In genomic region chr14:78159567-78159966, GRCm38 (mm10) we compare ENCODE assay signal across 32 mouse cellular contexts.
A peak's percentile ranks its signal among the peaks of the same experiment; 100 is the strongest.
DNase-seq lines count a peak whose midpoint lies in the region; ATAC-seq lines count a peak whose summit lies in the region.
"Had no signal": no experiment of that assay in that cellular context is flagged by ENCODE, and none has a peak within 500 bp of the region (broad histone marks: within the 10 kb centered on the region; RNA-seq: fewer than 3 reads in every experiment).

No protein-coding gene starts in this region.

- no peaks in the 10 kb centered on the region for H3K27me3 ChIP-seq in midbrain, embryonic 11.5 days (ENCODE audit: control insufficient read depth, insufficient read depth, low read length)
- H3K27me3 ChIP-seq in midbrain, embryonic 14.5 days (ENCODE audit: control insufficient read depth, insufficient read depth, low read length): no peaks in the 10 kb centered on the region
- H3K27me3 ChIP-seq in liver, embryonic 12.5 days (replicated peaks): no peaks in the 10 kb centered on the region
- H3K27me3 ChIP-seq: CH12.LX; embryonic facial prominence, embryonic 13.5 days; forebrain, embryonic 12.5 days; forebrain, embryonic 15.5 days; heart, embryonic 12.5 days; heart, embryonic 15.5 days had no signal

- H3K4me1 ChIP-seq in midbrain, embryonic 11.5 days (ENCODE audit: control insufficient read depth, insufficient read depth, low read length): no peaks in the 10 kb centered on the region
- H3K4me1 ChIP-seq in midbrain, embryonic 14.5 days (ENCODE audit: control insufficient read depth, insufficient read depth, low read length): no peaks in the 10 kb centered on the region
- H3K4me1 ChIP-seq in liver, embryonic 12.5 days: no peaks in the 10 kb centered on the region
- H3K4me1 ChIP-seq: embryonic facial prominence, embryonic 10.5 days; embryonic facial prominence, embryonic 13.5 days; forebrain, embryonic 12.5 days; forebrain, embryonic 15.5 days; heart, embryonic 12.5 days; heart, embryonic 15.5 days had no signal

- no peak overlapping the region for H3K27ac ChIP-seq in midbrain, embryonic 11.5 days (ENCODE audit: low read depth, low read length)
- no peak overlapping the region for H3K27ac ChIP-seq in midbrain, embryonic 14.5 days (replicated peaks; ENCODE audit: low read depth, low read length)
- no peak overlapping the region for H3K27ac ChIP-seq in liver, embryonic 12.5 days
- H3K27ac ChIP-seq: embryonic facial prominence, embryonic 10.5 days; embryonic facial prominence, embryonic 13.5 days; forebrain, embryonic 12.5 days; forebrain, embryonic 15.5 days; heart, embryonic 15.5 days; hindbrain, embryonic 14.5 days; hindbrain, postnatal 0 days had no signal

- DNase-seq in adrenal gland, adult 2 months: peak; percentile 52
- no peak for DNase-seq in adrenal gland, postnatal 4 days (ENCODE audit: low spot score in 2 of 2)
- DNase-seq in midbrain, embryonic 11.5 days (ENCODE audit: low spot score, missing footprints): peak; percentile 54
- DNase-seq in midbrain, embryonic 14.5 days: no peak
- DNase-seq in adrenal gland, postnatal 10 days: peak; percentile 18
- peak; percentile 26 to 38 for DNase-seq in adrenal gland, postnatal 36 days
- no peak for DNase-seq in heart, postnatal 36 days
- DNase-seq: B cell, adult 2 months; cerebellum, adult 11-12 months; cerebellum, adult 8-10 months; cerebellum, postnatal 10 days; cerebellum, postnatal 36 days; embryo, embryonic 11 days; gastrocnemius, postnatal 25 days; heart, adult 18-20 months; heart, postnatal 10 days; heart, postnatal 4 days had no signal

- no peak overlapping the region for H3K4me3 ChIP-seq in midbrain, embryonic 11.5 days (ENCODE audit: low read depth, low read length)
- H3K4me3 ChIP-seq in midbrain, embryonic 14.5 days (replicated peaks; ENCODE audit: low read depth, low read length): no peak overlapping the region
- no peak overlapping the region for H3K4me3 ChIP-seq in liver, embryonic 12.5 days
- H3K4me3 ChIP-seq: embryonic facial prominence, embryonic 10.5 days; embryonic facial prominence, embryonic 13.5 days; erythroblast, embryonic 14.5 days; forebrain, embryonic 12.5 days; forebrain, embryonic 15.5 days; heart, embryonic 12.5 days; heart, embryonic 15.5 days had no signal

- no peak overlapping the region for H3K4me2 ChIP-seq in midbrain, embryonic 11.5 days
- H3K4me2 ChIP-seq in midbrain, embryonic 14.5 days (ENCODE audit: low read length): no peak overlapping the region
- H3K4me2 ChIP-seq in liver, embryonic 12.5 days: no peak overlapping the region
- H3K4me2 ChIP-seq: embryonic facial prominence, embryonic 13.5 days; forebrain, embryonic 12.5 days; forebrain, embryonic 15.5 days; heart, embryonic 12.5 days; heart, embryonic 15.5 days; hindbrain, embryonic 14.5 days had no signal

- no peaks in the 10 kb centered on the region for H3K9me3 ChIP-seq in midbrain, embryonic 11.5 days (ENCODE audit: control insufficient read depth, low read length)
- H3K9me3 ChIP-seq in midbrain, embryonic 14.5 days (ENCODE audit: control insufficient read depth, low read length): no peaks in the 10 kb centered on the region
- 0 out of 2 replicates have a peak, but pooled peaks cover 3% of the 10 kb centered on the region for H3K9me3 ChIP-seq in liver, embryonic 12.5 days (replicated peaks)
- H3K9me3 ChIP-seq: embryonic facial prominence, embryonic 10.5 days; embryonic facial prominence, embryonic 13.5 days; forebrain, embryonic 12.5 days; forebrain, embryonic 15.5 days; heart, embryonic 12.5 days; heart, embryonic 15.5 days had no signal

- H3K36me3 ChIP-seq in midbrain, embryonic 11.5 days (ENCODE audit: control insufficient read depth, insufficient read depth, low read length): no peaks in the 10 kb centered on the region
- no peaks in the 10 kb centered on the region for H3K36me3 ChIP-seq in midbrain, embryonic 14.5 days (ENCODE audit: control insufficient read depth, insufficient read depth, low read length)
- no peaks in the 10 kb centered on the region for H3K36me3 ChIP-seq in liver, embryonic 12.5 days
- H3K36me3 ChIP-seq: embryonic facial prominence, embryonic 10.5 days; embryonic facial prominence, embryonic 13.5 days; forebrain, embryonic 12.5 days; forebrain, embryonic 15.5 days; G1E; heart, embryonic 12.5 days; heart, embryonic 15.5 days had no signal

- no peak overlapping the region for H3K9ac ChIP-seq in midbrain, embryonic 11.5 days (ENCODE audit: low read length)
- no peak overlapping the region for H3K9ac ChIP-seq in midbrain, embryonic 14.5 days (replicated peaks; ENCODE audit: low read length)
- H3K9ac ChIP-seq in liver, embryonic 12.5 days: no peak overlapping the region
- H3K9ac ChIP-seq: embryonic facial prominence, embryonic 13.5 days; forebrain, embryonic 12.5 days; forebrain, embryonic 15.5 days; heart, embryonic 12.5 days; heart, embryonic 15.5 days; hindbrain, embryonic 14.5 days had no signal

- ATAC-seq in midbrain, embryonic 11.5 days (ENCODE audit: low FRiP score): no peak
- ATAC-seq in midbrain, embryonic 14.5 days (ENCODE audit: low FRiP score, low TSS enrichment): no peak
- no peak for ATAC-seq in liver, embryonic 12.5 days
- ATAC-seq: activated CD4-positive, CD25-positive, alpha-beta regulatory T cell, adult 4 months; forebrain, embryonic 15.5 days; hindbrain, postnatal 0 days; inflammation-experienced regulatory T-cells, adult 6 months; intestine, embryonic 16.5 days had no signal

- 90% methylated on average over 7 of the region's 7 CpGs for WGBS in midbrain, embryonic 11.5 days
- 90% methylated on average over 7 of the region's 7 CpGs for WGBS in midbrain, embryonic 14.5 days
- 68% methylated on average over 7 of the region's 7 CpGs for WGBS in liver, embryonic 12.5 days (ENCODE audit: insufficient replicate concordance)

- intact Hi-C loops in heart, postnatal 36 days (cut with DNase I): no loop called here

Comparison
In these comparisons a context has a peak if more than half of its experiments do, and no peak if none do; other contexts are left out.
1. DNase-seq: peak in adrenal gland, adult 2 months (single experiment), midbrain, embryonic 11.5 days (single experiment), adrenal gland, postnatal 10 days (single experiment) and adrenal gland, postnatal 36 days (2 of 2); none in adrenal gland, postnatal 4 days (0 of 2), midbrain, embryonic 14.5 days (single experiment) and heart, postnatal 36 days (0 of 2).